Mouse (Mus musculus) testis, adult 2 months (tissue): ENCODE measurements around the gene Ddx21.

ENCODE experiments used
- CTCF ChIP-seq: fragments of 200-500 bp; IDR thresholded peaks from 2 replicates; pipeline ENCODE4 v1.5.1; 2012; ENCODE audit warnings: low read depth, mild to moderate bottlenecking, inconsistent platforms, low read length, moderate library complexity; ENCODE audit not compliant: control insufficient read depth, insufficient read depth, insufficient replicate concordance
- POLR2A ChIP-seq: fragments of 200-500 bp; IDR thresholded peaks from 2 replicates; pipeline ENCODE4 v1.6.1; 2012; ENCODE audit warnings: low read depth, mild to moderate bottlenecking, inconsistent platforms, low read length, moderate library complexity; ENCODE audit not compliant: control insufficient read depth

- no peak for TF ChIP-seq CTCF
- no peak for TF ChIP-seq POLR2A
Observed at GRCm38 (mm10) chr10:62555705-62556557, 46.1 kb downstream of the Ddx21 start.
